Mouse (Mus musculus) kidney, adult 11 months (tissue): Measurements from ENCODE around the gene Zc3h6.
A peak's percentile ranks its signal among the peaks of the same experiment; 100 is the strongest.

Source experiments
- DNase-seq: peaks from one replicate; pipeline ENCODE4 v3.0.0; 2022

Zc3h6 gene

DNA sequence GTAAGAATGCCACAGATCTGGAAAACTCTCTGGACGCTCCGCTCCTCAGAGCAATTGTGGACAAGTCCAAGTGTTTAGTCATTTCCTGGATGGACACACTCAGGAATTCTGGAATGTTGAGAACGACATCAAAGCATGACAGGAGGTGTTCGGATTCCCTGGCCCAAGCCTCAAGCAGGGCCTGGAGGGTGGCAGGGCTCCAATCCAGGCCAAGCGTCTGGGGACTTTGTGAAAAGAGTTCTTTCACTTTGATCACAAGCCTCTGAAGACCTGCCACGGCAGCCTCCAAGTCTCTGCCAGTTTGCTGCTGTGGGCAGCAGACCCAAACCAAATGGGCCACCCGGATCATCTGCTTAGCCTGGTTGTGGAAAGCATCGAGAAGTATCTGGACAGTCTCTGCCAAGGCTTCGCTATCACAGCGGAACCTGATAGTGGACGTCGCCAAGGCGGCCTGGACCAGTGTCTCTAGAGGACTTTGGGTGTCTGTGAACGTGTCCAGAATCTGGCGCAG, 71.3 kb downstream of the Zc3h6 start:
- no peak for DNase-seq

DNA sequence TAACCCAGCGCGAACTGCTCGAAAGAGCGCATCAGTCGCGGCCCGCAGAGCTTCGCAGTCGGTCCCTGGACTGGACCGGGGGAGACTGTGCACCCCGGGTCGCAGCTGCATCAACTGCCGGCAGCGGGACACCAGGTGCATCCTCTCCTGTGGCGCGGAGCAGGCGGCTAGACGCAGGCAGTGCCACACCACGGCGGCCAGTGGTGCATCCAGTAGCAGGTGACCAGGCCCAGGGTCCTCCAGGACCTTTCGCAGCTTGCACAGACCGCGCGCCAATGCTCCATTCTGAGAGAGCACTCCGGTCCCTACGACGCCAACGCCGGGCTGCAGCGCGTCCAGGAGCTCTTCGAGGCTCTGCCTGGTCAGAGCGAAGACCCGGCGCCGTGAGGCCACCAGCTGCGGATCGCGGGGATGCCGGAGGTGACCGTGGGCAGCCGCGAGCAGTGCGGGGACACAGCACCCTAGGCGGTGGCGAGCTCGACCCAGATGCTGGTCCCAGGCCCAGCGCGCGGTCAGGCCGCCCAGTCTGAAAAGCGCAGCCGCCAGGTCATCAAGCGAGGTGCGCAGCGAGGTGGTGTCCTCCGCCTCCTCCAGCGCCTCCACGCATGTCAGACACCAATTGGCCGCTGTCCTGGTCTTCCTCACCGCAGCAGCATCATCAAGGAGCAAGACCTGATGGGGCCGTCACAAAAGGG, 71.9 kb downstream of the Zc3h6 start:
- no peak for DNase-seq

DNA sequence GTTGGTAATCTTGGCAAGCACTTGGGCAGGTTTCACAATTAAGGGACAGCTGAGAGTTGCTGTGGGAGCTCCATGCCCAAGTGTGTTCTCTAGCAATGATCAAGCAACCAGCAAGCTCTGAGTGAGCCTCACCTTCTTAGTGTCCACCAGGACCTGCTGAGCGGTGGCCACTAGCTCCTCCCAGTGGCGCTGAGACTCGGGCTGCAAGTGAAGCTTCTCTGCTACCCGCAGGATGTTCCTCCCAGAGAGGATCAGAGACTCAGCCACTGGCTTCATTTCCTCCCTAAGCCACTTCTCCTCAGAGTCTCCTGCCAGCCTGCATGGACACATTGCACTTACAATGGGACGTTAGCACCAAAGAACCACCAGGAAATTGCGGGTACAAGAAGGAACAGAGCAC, 73.4 kb downstream of the Zc3h6 start:
- no peak for DNase-seq

DNA sequence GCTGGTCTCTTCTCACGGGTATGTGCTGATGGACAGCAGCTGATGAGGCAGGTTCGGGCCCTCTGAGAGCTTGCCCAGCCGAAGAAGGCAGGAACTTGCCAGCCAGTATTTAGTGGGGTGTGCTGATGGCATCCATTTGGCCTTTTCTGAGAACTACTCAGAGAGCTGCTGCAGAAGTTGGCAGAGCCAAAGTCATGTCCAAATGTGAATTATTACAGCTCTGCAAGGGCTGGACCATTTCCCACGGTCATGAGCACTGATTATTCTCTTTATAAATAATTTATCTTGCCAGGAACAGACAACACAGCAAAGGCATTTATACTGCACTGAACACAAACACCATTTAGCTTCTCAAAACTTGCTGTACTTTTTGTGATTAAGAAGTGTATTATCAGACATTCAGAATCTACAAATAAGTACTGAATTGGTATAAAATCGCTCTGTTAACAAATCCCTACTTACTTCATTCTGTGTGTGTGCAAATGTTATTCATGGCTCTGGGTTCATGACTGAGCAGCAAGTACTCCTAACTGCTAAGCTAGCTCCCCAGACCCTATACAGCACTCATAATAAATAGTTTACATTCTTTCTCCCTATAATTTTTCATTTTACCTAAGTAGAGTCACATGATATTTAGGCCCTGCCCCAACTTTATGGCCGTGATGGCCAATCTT, 79.1 kb downstream of the Zc3h6 start:
- DNase-seq = no peak

DNA sequence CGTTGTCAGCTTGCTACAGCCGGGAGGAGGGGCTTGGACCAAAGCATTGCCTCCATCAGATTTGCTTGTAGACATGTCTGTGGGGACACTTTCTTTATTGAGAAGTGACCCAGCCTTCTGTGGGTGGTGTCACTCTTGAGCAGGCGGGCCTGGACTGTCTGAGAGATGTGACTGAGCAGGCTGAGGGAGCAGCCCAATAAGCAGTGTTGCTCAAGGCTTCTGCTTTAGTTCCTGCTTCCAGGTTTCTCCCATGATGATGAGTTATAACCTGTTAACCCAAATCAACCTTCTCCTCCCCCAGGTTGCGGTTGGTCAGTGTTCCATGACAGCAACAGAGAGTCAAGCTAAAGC, 79.6 kb downstream of the Zc3h6 start:
- no peak for DNase-seq

DNA sequence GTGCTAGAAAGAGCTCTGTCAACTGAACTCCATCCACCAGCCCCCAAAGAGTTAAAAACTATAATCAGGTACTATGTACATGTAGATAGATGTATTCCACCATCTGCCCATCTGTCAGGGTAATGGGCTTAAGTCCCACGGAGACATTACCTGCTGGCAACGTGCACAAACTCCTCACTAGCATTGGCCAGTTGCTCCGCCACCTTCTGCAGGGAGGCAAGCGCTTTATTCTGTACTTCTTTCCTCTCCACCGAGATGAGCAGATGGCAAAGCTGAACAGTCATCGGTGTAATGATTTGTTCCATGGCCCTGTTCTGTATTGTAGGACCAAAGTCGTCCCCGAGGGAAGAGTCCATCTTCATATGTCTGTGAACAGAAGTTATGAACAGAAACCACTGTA, 80.6 kb downstream of the Zc3h6 start, which contains the start of gene Vinac1:
Gene Vinac1, minus strand, starts transcription at position 362 of the 400 bp plus-strand sequence.
- DNase-seq = no peak

DNA sequence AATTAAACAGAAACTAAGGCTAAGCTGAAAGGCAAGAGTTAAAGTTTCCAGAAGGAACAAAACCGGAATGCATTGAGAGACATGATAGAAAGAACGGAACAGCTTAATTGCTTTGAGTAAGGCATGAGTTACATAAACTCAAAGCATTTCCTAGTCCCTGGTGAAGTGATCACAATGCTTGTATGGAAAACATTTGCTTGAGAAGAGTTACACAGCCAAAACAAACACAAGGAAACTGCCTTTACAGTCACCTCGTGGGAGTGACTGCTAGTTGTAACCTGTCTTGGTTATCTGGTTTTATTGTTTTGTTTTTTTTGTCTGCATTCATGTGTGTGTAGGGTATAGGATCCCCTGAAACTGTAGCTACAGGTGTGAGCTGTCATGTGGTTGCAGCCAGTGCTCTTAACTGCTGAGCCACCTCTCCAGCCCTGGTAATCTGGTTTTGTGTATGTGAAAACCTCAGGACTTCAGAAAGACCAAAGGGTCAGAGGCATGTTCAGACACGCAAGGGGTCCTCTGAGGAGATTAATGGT, 85.3 kb downstream of the Zc3h6 start:
- no peak for DNase-seq

DNA sequence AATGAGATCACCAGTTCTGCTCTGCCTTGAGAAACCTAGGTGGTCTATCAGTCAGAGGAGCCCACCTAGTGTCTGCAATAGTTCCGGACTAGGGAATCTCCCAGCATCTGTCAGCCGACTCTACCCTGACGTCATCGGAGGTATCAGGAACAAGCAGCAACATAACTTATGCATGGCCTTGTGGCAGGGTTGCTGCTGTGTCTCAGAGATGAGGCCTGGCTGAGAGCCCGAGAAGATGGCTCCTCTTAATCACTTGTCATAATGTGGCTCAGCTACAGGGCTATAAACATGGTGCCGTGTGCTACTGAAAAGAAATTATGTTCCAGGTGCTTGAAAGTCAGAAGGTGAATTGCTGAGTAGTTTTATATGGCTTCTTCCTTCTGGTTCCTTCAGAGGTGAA, 88.5 kb downstream of the Zc3h6 start:
- DNase-seq = no peak

DNA sequence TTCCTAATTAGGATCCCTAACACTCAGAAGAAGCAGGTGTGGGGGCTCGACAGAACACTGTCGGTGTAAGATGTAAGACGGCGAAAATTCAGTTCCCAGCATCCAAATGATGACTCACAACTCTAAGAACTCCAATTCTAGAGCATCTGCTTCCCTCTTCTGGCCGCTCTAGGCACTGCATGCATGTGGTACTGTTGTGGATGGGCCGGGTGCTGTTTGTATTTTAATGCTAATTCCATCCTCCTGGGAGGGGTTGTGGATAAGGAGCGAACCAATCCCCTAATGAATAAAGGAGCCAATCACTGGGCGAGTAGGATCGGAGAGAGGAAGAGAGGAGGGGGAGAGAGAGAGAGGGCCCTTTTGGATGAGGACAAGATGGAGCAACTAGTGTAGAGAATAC, 89.4 kb downstream of the Zc3h6 start:
- DNase-seq = no peak

DNA sequence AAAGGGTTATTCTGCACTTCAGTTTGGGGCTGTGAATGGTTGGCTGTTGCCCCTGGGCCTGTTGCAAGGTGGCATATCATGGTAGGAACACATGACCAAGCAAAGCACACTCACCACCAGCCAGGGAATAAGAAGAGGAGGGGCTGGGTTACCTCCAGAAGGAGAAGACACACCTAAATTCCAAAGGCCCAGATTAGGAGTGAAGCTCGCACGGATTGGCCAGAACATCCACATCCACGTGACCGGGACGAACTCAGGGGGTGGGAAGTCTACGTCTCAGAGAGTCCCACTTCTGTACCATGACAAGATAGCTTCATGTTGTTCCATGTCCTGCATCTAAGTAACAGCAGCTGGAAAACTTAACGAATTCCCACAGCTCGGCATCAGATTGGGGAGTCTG, 90.1 kb downstream of the Zc3h6 start:
- no peak for DNase-seq

DNA sequence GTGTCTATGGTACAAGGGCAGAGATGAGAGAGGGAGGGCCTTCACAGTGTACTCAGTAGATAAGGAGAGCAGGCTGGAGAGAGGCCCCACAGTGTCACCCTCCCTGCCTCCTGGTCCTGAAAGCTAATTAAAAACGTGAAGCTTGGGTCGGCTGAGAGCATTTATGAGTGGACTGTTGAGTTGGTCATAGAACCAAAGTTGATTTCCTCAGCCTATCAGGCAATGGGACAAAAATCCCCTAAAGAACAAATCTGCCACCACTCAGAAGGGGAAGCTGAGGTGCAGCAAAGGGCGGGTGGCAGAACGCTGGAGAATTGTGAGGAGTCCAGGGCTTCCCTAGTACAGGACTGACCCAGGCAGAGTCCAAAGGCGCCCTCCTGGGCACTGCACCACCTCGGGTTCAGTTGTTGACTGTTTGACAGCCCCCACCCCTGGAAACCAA, 90.7 kb downstream of the Zc3h6 start:
- no peak for DNase-seq

DNA sequence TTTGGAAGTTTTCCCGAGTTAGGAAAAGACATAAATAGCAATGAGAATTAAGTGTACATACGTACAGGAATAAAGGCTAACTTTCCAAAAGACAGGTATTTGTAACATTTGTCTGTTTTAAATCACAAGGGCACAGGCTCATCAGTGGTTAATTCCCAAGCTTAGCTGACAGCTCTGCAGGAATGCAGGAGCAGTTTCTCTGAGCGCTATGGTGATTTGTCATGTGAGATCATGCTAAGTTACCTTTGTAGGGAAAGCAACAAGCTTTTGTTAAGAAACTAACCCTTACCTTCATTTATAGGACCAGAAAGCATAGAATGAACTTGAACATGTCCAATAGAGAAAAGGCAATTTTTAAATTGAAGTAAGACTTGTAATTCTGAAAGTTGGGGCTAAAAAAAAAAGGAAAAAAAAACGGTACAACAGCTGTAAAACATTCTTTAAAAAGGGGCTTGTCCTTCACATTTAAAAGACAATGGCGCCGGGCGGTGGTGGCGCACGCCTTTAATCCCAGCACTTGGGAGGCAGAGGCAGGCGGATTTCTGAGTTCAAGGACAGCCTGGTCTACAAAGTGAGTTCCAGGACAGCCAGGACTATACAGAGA, 94.4 kb downstream of the Zc3h6 start:
- DNase-seq = no peak

DNA sequence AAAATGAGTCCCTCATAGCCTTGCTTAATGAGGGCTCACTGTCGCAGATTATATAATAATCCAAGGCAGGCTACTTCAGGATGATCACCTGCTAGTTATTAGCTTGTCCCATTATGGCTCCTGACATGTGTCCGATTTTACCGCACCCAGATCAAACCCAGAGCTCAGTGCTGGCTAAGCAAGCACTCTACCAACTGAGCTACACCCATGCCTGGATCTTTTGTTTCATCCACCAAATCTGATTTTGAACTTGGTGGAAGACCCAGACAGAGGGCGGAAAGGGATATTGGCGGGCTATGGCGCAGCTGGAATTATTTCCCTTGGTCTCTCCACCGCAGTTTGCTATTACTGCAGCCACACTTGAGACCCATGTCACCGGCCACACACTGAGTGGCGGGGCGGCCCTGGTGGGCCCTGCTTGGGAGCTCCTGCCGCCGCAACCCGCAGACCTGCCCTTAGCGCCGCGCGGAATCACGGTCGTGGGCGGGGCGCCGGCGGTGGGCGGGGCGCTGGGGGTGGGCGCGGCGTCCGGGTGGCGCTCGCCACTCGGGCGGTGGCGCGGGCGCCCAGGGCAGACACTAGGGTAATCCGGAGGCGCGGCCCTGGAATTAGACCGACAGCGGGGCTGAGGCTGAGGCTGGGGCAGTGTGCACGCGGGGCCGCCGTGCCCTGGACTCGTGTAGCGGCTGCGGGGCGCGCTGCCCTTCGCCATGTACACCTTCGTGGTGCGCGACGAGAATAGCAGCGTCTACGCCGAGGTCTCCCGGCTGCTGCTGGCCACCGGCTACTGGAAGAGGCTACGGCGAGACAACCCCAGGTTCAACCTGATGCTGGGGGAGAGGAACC, 98.5 kb downstream of the Zc3h6 start, which contains the start of gene Ttl:
Gene Ttl, plus strand, starts transcription at position 506 of the 846 bp plus-strand sequence.
- DNase-seq = peak; percentile 75

DNA sequence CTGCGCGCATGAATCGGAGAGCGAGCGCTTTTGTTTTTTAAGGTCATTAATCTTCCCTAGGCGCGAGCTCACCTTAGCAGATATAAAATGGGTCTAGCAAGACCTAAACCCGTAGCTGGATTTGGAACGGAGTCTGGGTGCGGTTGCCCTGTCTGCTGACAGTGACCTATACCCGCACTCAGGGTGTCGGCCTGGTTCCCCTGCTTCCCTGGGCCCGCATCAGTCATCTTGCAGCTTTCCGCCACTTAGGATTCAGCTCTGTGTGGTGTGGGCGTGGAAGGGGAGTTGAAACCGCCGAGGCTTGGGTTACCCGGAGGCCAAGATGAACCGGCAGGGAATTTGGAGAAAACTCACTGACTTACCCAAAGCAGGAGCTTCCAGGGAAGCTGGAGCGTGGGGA, 99.1 kb downstream of the Zc3h6 start:
- DNase-seq = peak; percentile 33
